Mouse (Mus musculus): ENCODE data around the gene Cald1.

- TF ChIP-seq POLR2A (IDR thresholded peaks at IDR 0.05; ENCODE audit: low read depth, low read length), result no peak
- no peak for TF ChIP-seq CTCF (IDR thresholded peaks at IDR 0.05; ENCODE audit: extremely low read depth, insufficient read depth, insufficient read length, insufficient replicate concordance)
These were observed 120.9 kb downstream of the Cald1 start for GRCm38 (mm10) chr6:34719141-34719680.
